Mouse (Mus musculus) olfactory bulb, adult 2 months (tissue): Measurements from ENCODE around the gene Tcf7l2. TPM values are rescaled to one million over a fixed set of nuclear protein-coding genes. Genes with fewer than 3 reads are reported as not detected.

Experiments
- H3K27ac ChIP-seq: fragments of 200-500 bp; 2 replicates; pipeline ENCODE4 v1.5.1; 2012; ENCODE audit warnings: low read depth, low read length; ENCODE audit not compliant: insufficient read depth
- H3K4me1 ChIP-seq: fragments of 200-500 bp; 2 replicates; pipeline ENCODE4 v1.6.1; 2012; ENCODE audit warnings: low read length; ENCODE audit not compliant: control insufficient read depth, insufficient read depth
- H3K4me3 ChIP-seq: fragments of 200-500 bp; 2 replicates; pipeline ENCODE4 v1.5.1; 2012; ENCODE audit warnings: mild to moderate bottlenecking, low read depth, low read length, moderate library complexity; ENCODE audit not compliant: insufficient read depth
- CTCF ChIP-seq: fragments of 200-500 bp; IDR thresholded peaks from 2 replicates; pipeline ENCODE4 v1.5.1; 2012; ENCODE audit warnings: low read depth, mild to moderate bottlenecking, low read length, moderate library complexity; ENCODE audit not compliant: insufficient read depth
- POLR2A ChIP-seq: fragments of 200-500 bp; IDR thresholded peaks from 2 replicates; pipeline ENCODE4 v1.6.1; 2012; ENCODE audit warnings: mild to moderate bottlenecking, low read depth, low read length, moderate library complexity; ENCODE audit not compliant: insufficient read depth
- WGBS: fragments of 180-500 bp; shearing (Covaris S2); methylation state at CpG from one replicate; pipeline ENCODE4 v1.1.7; 2018; 5-methylcytosine and 5-hydroxymethylcytosine counted together
- polyA plus RNA-seq: library from polyadenylated mRNA; stranded (reverse); fragments of >200 nt; gene quantifications from 2 replicates; pipeline ENCODE4 v1.2.4, GENCODE M21; 2012; ENCODE audit warnings: low replicate concordance; ENCODE audit not compliant: missing spikeins, insufficient read depth, insufficient read length

The Tcf7l2 gene
- polyA plus RNA-seq, 1 experiment: not detected

DNA sequence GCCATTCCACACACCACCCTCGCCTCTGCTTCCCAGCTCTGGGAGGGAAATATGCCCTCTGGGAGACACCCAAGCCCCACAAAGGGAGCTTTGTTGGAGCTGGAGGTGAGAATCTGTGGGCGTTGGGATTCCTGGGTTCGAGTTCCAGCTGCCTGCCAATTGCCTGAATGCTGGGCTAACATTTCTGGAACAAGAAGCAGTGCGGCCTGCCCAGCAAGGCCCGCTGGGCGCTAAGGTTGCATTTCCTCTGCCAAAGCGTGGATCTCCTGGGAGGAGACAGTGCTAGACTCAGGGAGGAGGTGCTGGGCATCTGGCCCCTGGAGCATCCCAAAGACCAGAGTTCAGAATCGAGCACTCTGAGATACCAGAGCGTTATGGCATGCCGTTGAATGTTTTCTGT lies 38.3 kb downstream of the Tcf7l2 start:
- Histone ChIP-seq H3K27ac (no peak overlapping the region), H3K4me1 (no peaks in the 10 kb centered on the region), H3K4me3 (no peak overlapping the region)
- whole genome bisulfite sequencing: 65% methylated on average over 10 of the region's 10 CpGs
- TF ChIP-seq CTCF (no peak), POLR2A (no peak)

DNA sequence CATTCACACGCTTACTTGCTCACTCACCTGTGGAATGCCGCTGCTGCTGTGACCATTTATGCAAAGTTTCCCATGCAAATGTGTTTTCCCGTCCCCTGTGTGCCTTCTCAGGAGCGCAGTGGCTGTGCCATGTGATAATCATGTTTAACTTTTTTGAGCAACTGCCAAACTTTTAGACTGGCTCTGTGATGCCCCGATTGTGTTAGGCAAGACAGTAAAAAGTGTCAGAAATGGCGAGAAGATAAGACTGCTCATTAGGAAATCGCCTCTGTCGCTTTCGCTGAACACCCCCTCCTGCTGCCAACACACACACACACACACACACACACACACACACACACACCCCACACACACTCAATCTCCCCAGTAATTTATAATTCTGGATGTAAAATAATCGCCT lies 39.5 kb downstream of the Tcf7l2 start:
- Histone ChIP-seq H3K4me3 (no peak overlapping the region), H3K27ac (no peak overlapping the region), H3K4me1 (no peaks in the 10 kb centered on the region)
- TF ChIP-seq POLR2A (no peak), CTCF (no peak)
- WGBS: 66% methylated on average over 10 of the region's 10 CpGs

DNA sequence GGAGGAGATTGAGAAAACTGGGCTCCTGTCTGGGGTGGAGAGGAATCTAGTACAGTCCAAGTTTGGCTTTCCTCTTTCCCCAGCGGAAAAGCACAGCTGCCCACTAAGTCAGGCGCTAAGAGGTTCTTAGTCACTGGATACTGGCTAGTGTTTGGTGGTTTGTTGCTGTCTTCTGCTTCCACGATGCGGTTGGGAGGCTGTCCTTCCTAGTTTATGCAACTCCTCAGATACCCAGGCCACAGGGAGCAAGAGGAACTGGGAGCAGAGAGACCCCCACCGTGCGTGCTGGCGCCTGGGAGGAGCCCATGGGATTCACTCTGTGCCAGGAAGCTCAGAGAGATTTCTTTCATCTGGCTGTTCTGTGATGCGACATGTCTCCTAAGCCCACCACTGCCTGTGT lies 40.1 kb downstream of the Tcf7l2 start:
- WGBS: 69% methylated on average over 8 of the region's 8 CpGs
- H3K4me3 ChIP-seq: no peak overlapping the region
- TF ChIP-seq POLR2A (no peak), CTCF (no peak)
- no peak overlapping the region for H3K27ac ChIP-seq
- no peaks in the 10 kb centered on the region for H3K4me1 ChIP-seq

DNA sequence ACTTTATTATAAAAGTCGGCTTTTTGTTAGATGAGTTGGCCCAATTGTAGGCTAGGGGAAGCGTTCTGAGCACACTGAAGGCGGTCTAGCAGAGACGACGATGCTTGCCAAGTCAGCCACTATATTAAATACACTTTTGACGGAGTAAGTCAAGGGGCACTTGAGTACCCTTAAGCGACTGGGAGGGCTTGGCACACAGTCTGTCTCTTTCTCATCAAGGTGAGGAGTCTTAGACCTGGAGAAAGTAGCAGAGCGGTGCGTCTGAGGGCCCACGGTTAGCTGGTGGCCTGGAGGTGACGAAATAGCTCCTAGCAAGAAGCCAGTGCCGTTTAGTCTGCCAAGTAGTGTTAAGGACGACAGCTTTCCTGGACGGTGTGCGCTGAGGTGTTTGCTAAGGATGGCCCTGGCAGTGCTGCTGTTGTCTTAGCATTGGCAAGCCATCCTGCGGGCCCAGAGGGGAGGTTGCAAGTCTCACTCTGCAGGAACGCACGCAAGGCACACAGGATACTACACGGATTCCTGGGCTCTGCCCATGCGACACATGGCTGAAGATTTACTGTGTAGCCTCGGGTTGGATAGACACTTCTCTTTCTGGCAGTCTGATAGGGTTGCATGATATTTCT lies 43.3 kb downstream of the Tcf7l2 start:
- Histone ChIP-seq H3K4me3 (no peak overlapping the region), H3K27ac (no peak overlapping the region), H3K4me1 (no peaks in the 10 kb centered on the region; the same call in 1 of the 2 replicates)
- 86% methylated on average over 21 of the region's 21 CpGs for WGBS
- TF ChIP-seq CTCF: no peak
- no peak for TF ChIP-seq POLR2A

DNA sequence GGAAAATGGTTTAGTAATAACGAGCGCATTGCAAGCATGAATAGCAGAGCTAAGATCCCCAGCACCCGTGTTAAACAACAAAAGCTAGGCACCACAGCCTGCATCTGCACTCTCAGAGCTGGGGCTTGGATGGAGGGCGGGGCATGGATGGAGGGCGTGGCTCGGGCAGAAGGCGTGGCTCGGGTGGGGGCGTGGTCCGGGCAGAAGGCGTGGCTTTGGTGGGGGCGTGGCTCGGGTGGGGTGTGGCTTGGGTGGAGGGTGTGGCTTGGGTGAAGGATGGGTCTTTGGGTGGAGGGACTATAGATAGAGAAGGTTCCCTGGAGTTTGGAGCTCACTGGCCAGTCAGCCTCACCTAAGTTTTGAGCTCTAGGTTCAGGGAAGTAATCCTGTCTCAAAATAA lies 45.8 kb downstream of the Tcf7l2 start:
- no peak overlapping the region for H3K4me3 ChIP-seq
- WGBS: 82% methylated on average over 13 of the region's 13 CpGs
- TF ChIP-seq CTCF: no peak
- no peak for TF ChIP-seq POLR2A
- no peak overlapping the region for H3K27ac ChIP-seq
- peaks cover 2% of the 10 kb centered on the region for H3K4me1 ChIP-seq

- TF ChIP-seq CTCF: no peak
- no peak for TF ChIP-seq POLR2A
- Histone ChIP-seq H3K27ac (no peak overlapping the region), H3K4me1 (peaks cover 2% of the 10 kb centered on the region), H3K4me3 (no peak overlapping the region)
- WGBS: 60% methylated on average over 7 of the region's 7 CpGs
These were observed 46.8 kb downstream of the Tcf7l2 start for GRCm38 (mm10) chr19:55788285-55788904.

DNA sequence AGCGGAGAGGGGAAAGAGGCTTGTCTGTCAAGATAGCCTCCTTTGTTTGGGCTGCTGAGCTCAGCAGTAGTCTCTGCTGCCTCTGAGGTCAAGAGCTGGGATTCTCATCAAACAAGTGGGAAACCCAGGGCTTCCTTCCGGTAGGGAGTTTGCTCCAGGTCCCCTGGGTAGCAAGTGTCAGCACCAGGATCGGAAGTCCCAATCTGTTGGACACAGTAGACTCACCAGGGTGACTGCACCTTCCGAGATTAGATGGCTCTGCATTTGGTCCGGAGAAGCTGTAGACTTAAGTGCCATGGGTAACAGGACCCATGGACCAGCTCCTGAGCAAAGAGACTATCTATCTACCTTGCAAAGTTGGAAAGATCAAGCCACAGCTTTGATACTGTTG lies 47.3 kb downstream of the Tcf7l2 start:
- WGBS: 76% methylated on average over 5 of the region's 5 CpGs
- Histone ChIP-seq H3K27ac (no peak overlapping the region), H3K4me3 (no peak overlapping the region), H3K4me1 (peaks cover 2% of the 10 kb centered on the region)
- no peak for TF ChIP-seq CTCF
- TF ChIP-seq POLR2A: no peak

- WGBS: 60% methylated on average over 3 of the region's 3 CpGs
- Histone ChIP-seq H3K4me3 (no peak overlapping the region), H3K4me1 (peaks cover 2% of the 10 kb centered on the region), H3K27ac (no peak overlapping the region)
- TF ChIP-seq POLR2A (no peak), CTCF (no peak)
These were observed 48.2 kb downstream of the Tcf7l2 start for GRCm38 (mm10) chr19:55789838-55790237.

GRCm38 (mm10) chr19:55791293-55791692 lies 49.7 kb downstream of the Tcf7l2 start:
- Histone ChIP-seq H3K4me3 (no peak overlapping the region), H3K4me1 (peaks cover 2% of the 10 kb centered on the region), H3K27ac (no peak overlapping the region)
- TF ChIP-seq CTCF (no peak), POLR2A (no peak)
- WGBS: 76% methylated on average over 6 of the region's 6 CpGs
